Mouse (Mus musculus) intestine, postnatal 0 days (tissue): ENCODE data around the gene Prss57. TPM values are rescaled to one million over a fixed set of nuclear protein-coding genes. Genes with fewer than 3 reads are reported as not detected.

Source experiments
- ATAC-seq: fragments of 200-750 bp; cut with Nextera tagmentation; 2 replicates; pipeline ENCODE4 v1.8.0; 2017; ENCODE audit warnings: mild to moderate bottlenecking, moderate TSS enrichment, moderate library complexity
- H3K27ac ChIP-seq: fragments of 300-500 bp; sonication (generic); 2 replicates; pipeline ENCODE4 v1.5.1; 2014; ENCODE audit warnings: mild to moderate bottlenecking, low read depth, low read length, moderate library complexity
- H3K27me3 ChIP-seq: fragments of 300-500 bp; sonication (generic); replicated peaks from 2 replicates; pipeline ENCODE4 v1.6.1; 2014; ENCODE audit warnings: low read length, mixed read lengths; ENCODE audit not compliant: control insufficient read depth, insufficient read depth
- H3K36me3 ChIP-seq: fragments of 300-500 bp; sonication (generic); 2 replicates; pipeline ENCODE4 v1.6.1; 2014; ENCODE audit warnings: mild to moderate bottlenecking, moderate library complexity; ENCODE audit not compliant: control insufficient read depth, insufficient read depth
- H3K4me1 ChIP-seq: fragments of 300-500 bp; sonication (generic); replicated peaks from 2 replicates; pipeline ENCODE4 v1.6.1; 2014; ENCODE audit warnings: antibody characterized with exemption, low read length, mixed read lengths; ENCODE audit not compliant: control insufficient read depth, insufficient read depth
- H3K4me2 ChIP-seq: fragments of 300-500 bp; sonication (generic); replicated peaks from 2 replicates; pipeline ENCODE4 v1.6.1; 2014; ENCODE audit warnings: low read depth, mild to moderate bottlenecking, moderate library complexity
- H3K4me3 ChIP-seq: fragments of 300-500 bp; sonication (generic); 2 replicates; pipeline ENCODE4 v1.5.1; 2014; ENCODE audit warnings: low read depth, low read length
- H3K9ac ChIP-seq: fragments of 300-500 bp; sonication (generic); 2 replicates; pipeline ENCODE4 v1.6.1; 2014; ENCODE audit warnings: mild to moderate bottlenecking, low read depth, low read length
- H3K9me3 ChIP-seq: fragments of 300-500 bp; sonication (generic); 2 replicates; pipeline ENCODE4 v1.6.1; 2016; ENCODE audit warnings: mixed run types; ENCODE audit not compliant: control insufficient read depth
- CTCF ChIP-seq: sonication (generic); IDR thresholded peaks from 2 replicates; pipeline ENCODE4 v1.5.1; 2016; ENCODE audit warnings: low read depth, mild to moderate bottlenecking, control low read depth, antibody characterized with exemption, moderate library complexity
- WGBS: fragments of 180-500 bp; shearing (Covaris S2); extraction: QIAGEN DNeasy Blood & Tissue Kit; methylation state at CpG from one replicate; pipeline ENCODE4 v1.1.7; 2014; 5-methylcytosine and 5-hydroxymethylcytosine counted together
- polyA plus RNA-seq: library from polyadenylated mRNA; unstranded; fragments of >200 nt; fragmentation: Nextera tagmentation; extraction: Ambion mirVana; gene quantifications from 2 replicates; pipeline ENCODE4 v1.2.1, GENCODE M21; 2015

Prss57 gene
- polyA plus RNA-seq, 1 experiment from 2014 or later = 0.07 TPM

DNA sequence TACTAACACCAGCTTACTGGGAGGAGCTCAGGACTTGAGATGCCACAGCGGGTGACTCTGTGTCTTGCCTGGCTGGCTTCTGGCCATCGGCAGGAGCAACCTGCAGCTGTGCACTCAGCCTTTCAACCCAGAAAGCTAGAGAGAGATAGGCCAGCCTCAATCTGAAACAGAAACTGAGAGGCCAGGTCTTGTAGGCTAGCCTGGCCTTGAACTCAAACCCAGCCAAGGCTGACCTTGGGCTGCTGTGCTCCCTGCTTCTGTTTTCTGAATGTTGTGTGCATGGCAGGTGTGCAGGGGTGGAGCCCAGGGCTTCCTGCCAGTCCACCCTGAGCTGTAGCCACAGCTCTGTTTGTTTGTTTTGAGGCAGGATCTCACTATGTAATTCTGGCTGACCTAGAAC, 17.6 kb downstream of the Prss57 start:
- no peak for ATAC-seq
- Histone ChIP-seq H3K4me3 (no peak overlapping the region), H3K9ac (no peak overlapping the region), H3K27me3 (no peaks in the 10 kb centered on the region), H3K27ac (no peak overlapping the region), H3K9me3 (0 out of 2 replicates have a peak, but pooled peaks cover 4% of the 10 kb centered on the region), H3K36me3 (no peaks in the 10 kb centered on the region), H3K4me2 (no peak overlapping the region), H3K4me1 (no peaks in the 10 kb centered on the region)
- TF ChIP-seq CTCF = no peak
- WGBS = 86% methylated on average over 2 of the region's 2 CpGs

DNA sequence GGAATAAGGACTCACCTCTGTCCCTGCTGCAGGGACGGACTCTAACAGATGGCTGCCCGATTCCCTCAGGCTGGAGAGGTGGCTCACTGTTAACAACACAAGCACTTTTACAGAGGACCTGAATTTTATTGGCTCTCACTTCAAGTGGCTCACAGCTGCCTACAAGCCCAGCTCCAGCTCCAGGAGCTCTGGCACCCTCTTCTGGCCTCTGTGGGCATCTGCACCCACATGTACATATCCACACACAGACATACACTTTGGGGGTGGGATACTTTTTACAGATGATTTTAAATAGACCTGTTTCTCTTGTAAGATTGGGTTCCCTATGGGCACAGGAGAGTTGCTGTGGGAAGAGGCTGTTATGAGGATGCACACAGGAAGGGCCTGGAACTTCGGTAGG, 18.4 kb downstream of the Prss57 start:
- WGBS = 89% methylated on average over 3 of the region's 3 CpGs
- Histone ChIP-seq H3K27me3 (no peaks in the 10 kb centered on the region), H3K27ac (no peak overlapping the region), H3K4me2 (no peak overlapping the region), H3K9me3 (0 out of 2 replicates have a peak, but pooled peaks cover 4% of the 10 kb centered on the region), H3K4me1 (no peaks in the 10 kb centered on the region), H3K4me3 (no peak overlapping the region), H3K9ac (no peak overlapping the region), H3K36me3 (no peaks in the 10 kb centered on the region)
- no peak for ATAC-seq
- peak; percentile 44 for TF ChIP-seq CTCF

- TF ChIP-seq CTCF = no peak
- no peaks in the 10 kb centered on the region for H3K27me3 ChIP-seq
- H3K9ac ChIP-seq = no peak overlapping the region
- no peaks in the 10 kb centered on the region for H3K36me3 ChIP-seq
- no peak overlapping the region for H3K27ac ChIP-seq
- 38% methylated on average over 4 of the region's 4 CpGs for WGBS
- H3K4me1 ChIP-seq = peaks cover 4% of the 10 kb centered on the region; the same call in 1 of the 2 replicates
- no peak overlapping the region for H3K4me3 ChIP-seq
- ATAC-seq = no peak
- H3K4me2 ChIP-seq = no peak overlapping the region
- no peaks in the 10 kb centered on the region for H3K9me3 ChIP-seq
Measured at GRCm38 (mm10) chr10:79769329-79769728, 21.4 kb downstream of the Prss57 start.

DNA sequence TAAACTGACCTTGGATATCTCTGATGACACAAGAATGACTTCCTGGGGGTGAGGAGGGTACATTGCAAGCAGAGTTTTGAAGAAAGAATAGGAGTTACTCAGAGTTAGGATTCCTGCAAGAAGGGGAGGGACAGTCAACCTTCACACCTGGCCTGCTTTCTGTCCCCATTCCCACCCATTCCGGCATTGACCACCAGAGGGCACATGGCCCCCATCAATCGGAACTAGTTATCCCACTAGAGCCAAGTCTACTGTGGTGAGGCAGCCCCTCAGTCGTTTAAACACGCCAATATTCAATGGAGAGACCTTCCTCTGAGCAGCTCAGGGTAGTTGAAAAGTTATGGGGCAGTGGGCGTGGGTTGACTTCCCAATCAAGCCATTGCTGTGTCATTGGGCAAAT, 22.4 kb downstream of the Prss57 start:
- ATAC-seq = no peak
- no peak overlapping the region for H3K27ac ChIP-seq
- H3K9ac ChIP-seq = no peak overlapping the region
- no peaks in the 10 kb centered on the region for H3K27me3 ChIP-seq
- 3% methylated on average over 5 of the region's 5 CpGs for WGBS
- H3K4me2 ChIP-seq = no peak overlapping the region; the same call in 1 of the 2 replicates
- no peak overlapping the region for H3K4me3 ChIP-seq
- no peaks in the 10 kb centered on the region for H3K9me3 ChIP-seq
- H3K36me3 ChIP-seq = no peaks in the 10 kb centered on the region
- peak; percentile 96 for TF ChIP-seq CTCF
- H3K4me1 ChIP-seq = peaks cover 4% of the 10 kb centered on the region; the same call in 1 of the 2 replicates

DNA sequence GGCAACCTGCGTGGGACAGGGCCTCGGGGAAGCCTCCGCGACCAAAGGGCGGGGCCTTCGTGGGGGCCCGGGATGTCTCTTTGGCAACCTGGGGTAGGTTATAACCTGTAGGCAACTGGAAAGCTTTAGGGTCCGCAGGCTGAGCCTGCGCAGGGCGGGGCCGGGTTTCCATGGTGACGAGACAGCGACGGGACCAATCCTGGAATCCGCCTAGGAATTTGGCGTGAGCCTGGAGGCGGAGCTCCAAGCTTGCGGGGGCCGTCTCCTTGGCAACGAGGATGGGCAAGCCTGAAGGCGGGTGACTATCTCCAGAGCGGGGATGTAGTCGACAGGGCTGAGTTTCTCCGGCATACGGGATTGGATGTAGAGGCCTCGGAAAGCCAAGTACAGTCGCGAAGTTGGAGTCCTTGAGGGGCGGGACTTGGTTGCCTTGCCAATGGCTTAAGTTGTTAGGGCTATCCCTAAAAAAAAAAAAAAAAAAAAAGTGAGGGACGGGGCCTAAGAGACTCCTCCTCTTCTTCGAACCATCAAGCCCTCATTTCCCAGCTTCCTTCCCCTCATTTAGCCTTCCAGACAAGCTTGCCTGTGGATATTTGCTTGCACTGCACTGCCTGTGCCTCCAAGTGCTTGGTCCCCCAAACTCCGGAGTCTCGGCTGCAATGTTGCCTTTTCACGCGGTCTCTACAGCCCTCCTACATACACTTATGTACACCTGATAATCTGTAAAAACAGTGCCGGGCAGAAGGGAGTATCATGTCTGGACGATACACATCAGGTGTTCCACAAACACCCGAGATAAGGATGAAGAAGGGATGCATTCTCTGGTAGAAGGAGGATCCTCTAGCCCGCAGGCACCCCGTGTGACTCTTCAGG, 23.2 kb downstream of the Prss57 start:
- Histone ChIP-seq H3K27ac (peak overlapping the region; percentile 90), H3K4me1 (peaks cover 4% of the 10 kb centered on the region; the same call in 1 of the 2 replicates), H3K9ac (no peak overlapping the region), H3K36me3 (peaks cover 2% of the 10 kb centered on the region; the same call in 1 of the 2 replicates), H3K4me3 (peak overlapping the region; percentile 91), H3K27me3 (no peaks in the 10 kb centered on the region), H3K9me3 (no peaks in the 10 kb centered on the region), H3K4me2 (peak overlapping the region; percentile 83)
- WGBS = 10% methylated on average over 40 of the region's 40 CpGs
- peak; percentile 41 for ATAC-seq
- no peak for TF ChIP-seq CTCF

GRCm38 (mm10) chr10:79766508-79767325, 24.0 kb downstream of the Prss57 start, which contains the start of gene Rnf126:
Rnf126 (minus strand) TSS chr10:79766952.
- peak; percentile 94 for ATAC-seq
- Histone ChIP-seq H3K4me3 (peak within 1 kb of the TSS; percentile 91), H3K4me1 (peaks cover 4% of the 10 kb centered on the region; the same call in 1 of the 2 replicates), H3K9me3 (no peaks in the 10 kb centered on the region), H3K4me2 (peak within 1 kb of the TSS; percentile 83), H3K9ac (peak within 1 kb of the TSS; percentile 94), H3K36me3 (peaks cover 11% of the 10 kb centered on the region; the same call in 1 of the 2 replicates), H3K27me3 (no peaks in the 10 kb centered on the region), H3K27ac (peak within 1 kb of the TSS; percentile 90)
- WGBS = under 1% methylated on average over 92 of the region's 101 CpGs
- no peak for TF ChIP-seq CTCF
